ENCODE assay signal across 8 mouse cellular contexts in genomic region chr14:28505586-28506375, GRCm38 (mm10). TPM values are rescaled to one million over a fixed set of nuclear protein-coding genes. Genes with fewer than 3 reads are reported as not detected.
DNase-seq lines count a peak whose midpoint lies in the region; ATAC-seq and TF ChIP-seq lines count a peak whose summit lies in the region.

No protein-coding gene starts in this region.

- H3K36me3 ChIP-seq in C2C12 (ENCODE audit: control insufficient read depth, insufficient read depth), result no peaks in the 10 kb centered on the region
- no peaks in the 10 kb centered on the region for H3K36me3 ChIP-seq in embryonic facial prominence, embryonic 11.5 days (replicated peaks; ENCODE audit: control insufficient read depth, insufficient read depth, low read depth, low read length)
- no peaks in the 10 kb centered on the region for H3K36me3 ChIP-seq in myocyte (ENCODE audit: control insufficient read depth, insufficient read depth)

- no peaks in the 10 kb centered on the region for H3K9me3 ChIP-seq in embryonic facial prominence, embryonic 11.5 days (replicated peaks; ENCODE audit: control insufficient read depth, low read length)

- no peak overlapping the region for H3ac ChIP-seq in C2C12 (ENCODE audit: control insufficient read depth, insufficient read length, low read depth)
- H3ac ChIP-seq in myocyte (ENCODE audit: control insufficient read depth, insufficient read length), result no peak overlapping the region

- 1% methylated on average over 62 of the region's 62 CpGs for WGBS in cerebellum, adult 2 months
- under 1% methylated on average over 62 of the region's 62 CpGs for WGBS in embryonic facial prominence, embryonic 11.5 days

- no peaks in the 10 kb centered on the region for H3K79me3 ChIP-seq in C2C12 (ENCODE audit: low read depth)

- H3K27me3 ChIP-seq in cerebellum, adult 2 months (ENCODE audit: control insufficient read depth, insufficient read depth, low read length), result peaks cover 8% of the 10 kb centered on the region; the same call in 1 of the 2 replicates
- H3K27me3 ChIP-seq in C2C12 (ENCODE audit: control insufficient read depth, insufficient read depth, insufficient read length) (peaks cover 28% of the 10 kb centered on the region), myocyte (ENCODE audit: control insufficient read depth, insufficient read depth, insufficient read length) (peaks cover 25% of the 10 kb centered on the region)
- no peaks in the 10 kb centered on the region for H3K27me3 ChIP-seq in embryonic facial prominence, embryonic 11.5 days (ENCODE audit: control insufficient read depth, insufficient read depth, low read length)

- H3K79me2 ChIP-seq in C2C12 (ENCODE audit: control insufficient read depth, insufficient read depth) (no peaks in the 10 kb centered on the region), myocyte (ENCODE audit: control insufficient read depth, insufficient read depth) (no peaks in the 10 kb centered on the region)

- peak; percentile 27; the same call in 1 of the 2 replicates for ATAC-seq in embryonic facial prominence, embryonic 11.5 days (replicated peaks; ENCODE audit: insufficient number of reproducible peaks, low FRiP score, low TSS enrichment, low read depth)

- H3K9ac ChIP-seq in embryonic facial prominence, embryonic 11.5 days (replicated peaks; ENCODE audit: low read length), result peak overlapping the region; percentile 94

- H3K4me2 ChIP-seq in embryonic facial prominence, embryonic 11.5 days (ENCODE audit: low read depth, low read length), result peak overlapping the region; percentile 82
- H3K4me2 ChIP-seq in myocyte (ENCODE audit: low read depth), result peak overlapping the region; percentile 56

- intact Hi-C loops in heart, postnatal 14 days (cut with DNase I), result loop anchor here (2.0 to 5.0 kb wide), 6 partner anchors 223 to 697 kb away; no protein-coding TSS in a partner anchor
- intact Hi-C loops in left cerebral cortex, postnatal 4 days (cut with DNase I), result loop anchor here (5.0 to 10.0 kb wide), 6 partner anchors 221 to 937 kb away; no protein-coding TSS in a partner anchor

- no peak overlapping the region for H3K27ac ChIP-seq in cerebellum, adult 2 months (ENCODE audit: insufficient read depth, low read length)
- peak overlapping the region; percentile 96 for H3K27ac ChIP-seq in embryonic facial prominence, embryonic 11.5 days (replicated peaks; ENCODE audit: low read depth, low read length)

- no peak for TF ChIP-seq POLR2A in cerebellum, adult 2 months (IDR thresholded peaks at IDR 0.05; ENCODE audit: borderline replicate concordance, insufficient read depth, low read length)
- no peak for TF ChIP-seq POLR2A in myocyte (IDR thresholded peaks at IDR 0.05; ENCODE audit: insufficient read length, low read depth)

- TF ChIP-seq CTCF in cerebellum, adult 2 months (IDR thresholded peaks at IDR 0.05; ENCODE audit: borderline replicate concordance, insufficient read depth, low read depth, low read length), result no peak
- no peak for TF ChIP-seq CTCF in C2C12 (IDR thresholded peaks at IDR 0.05; ENCODE audit: control insufficient read depth, insufficient read depth, insufficient read length)

- DNase-seq in cerebellum, adult 2 months, result peak; percentile 21 to 26
- DNase-seq in cerebellum, adult 8-10 months, result no peak
- peak; percentile 68 for DNase-seq in embryonic facial prominence, embryonic 11.5 days (ENCODE audit: low spot score)
- DNase-seq in heart, postnatal 14 days, result peak; percentile 41 to 51
- DNase-seq in left cerebral cortex, postnatal 4 days, result peak; percentile 58
- DNase-seq in B cell, adult 2 months, result no peak

- H3K4me1 ChIP-seq in cerebellum, adult 2 months (ENCODE audit: control insufficient read depth, insufficient read depth, low read length), result peaks cover 6% of the 10 kb centered on the region; the same call in 1 of the 2 replicates
- H3K4me1 ChIP-seq in embryonic facial prominence, embryonic 11.5 days (ENCODE audit: control insufficient read depth, insufficient read depth, low read length), result peaks cover 2% of the 10 kb centered on the region

- H3K4me3 ChIP-seq in cerebellum, adult 2 months (replicated peaks; ENCODE audit: insufficient read depth, low read depth, low read length), result peak overlapping the region; percentile 62
- H3K4me3 ChIP-seq in C2C12 (ENCODE audit: insufficient read depth, poor library complexity, severe bottlenecking), result peak overlapping the region; percentile 6
- peak overlapping the region; percentile 79 for H3K4me3 ChIP-seq in embryonic facial prominence, embryonic 11.5 days (ENCODE audit: low read depth, low read length)
- H3K4me3 ChIP-seq in myocyte, result peak overlapping the region; percentile 20

TF ChIP-seq in C2C12, 6 proteins besides CTCF, POLR2A, EP300 and RAD21:
- TF ChIP-seq CEBPB (IDR thresholded peaks at IDR 0.05; ENCODE audit: low read depth) (no peak), FOSL1 (IDR thresholded peaks at IDR 0.05; ENCODE audit: insufficient read depth, low read length, poor library complexity, severe bottlenecking) (no peak), MYOD1 (IDR thresholded peaks at IDR 0.05; ENCODE audit: control insufficient read depth, insufficient read length, low read depth) (no peak), MAX (IDR thresholded peaks at IDR 0.05) (no peak), MYOG (IDR thresholded peaks at IDR 0.05; ENCODE audit: control insufficient read depth, extremely low read depth, insufficient read length) (no peak), USF1 (IDR thresholded peaks at IDR 0.05; ENCODE audit: low read depth) (no peak)

TF ChIP-seq in myocyte, 11 proteins besides CTCF, POLR2A, EP300 and RAD21:
- TF ChIP-seq TCF3 (IDR thresholded peaks at IDR 0.05; ENCODE audit: insufficient read length, low read depth), result no peak
- TF ChIP-seq USF1 (IDR thresholded peaks at IDR 0.05; ENCODE audit: low read depth), result no peak
- TF ChIP-seq TCF12 (IDR thresholded peaks at IDR 0.05; ENCODE audit: insufficient read depth, poor library complexity, severe bottlenecking), result no peak
- TF ChIP-seq REST (IDR thresholded peaks at IDR 0.05; ENCODE audit: insufficient read depth, insufficient read length), result no peak
- no peak for TF ChIP-seq MYOD1 (IDR thresholded peaks at IDR 0.05; ENCODE audit: control insufficient read depth in 1 of 3, insufficient read length in 2 of 3, low read depth in 2 of 3)
- no peak for TF ChIP-seq E2F4 (IDR thresholded peaks at IDR 0.05; ENCODE audit: insufficient read depth)
- TF ChIP-seq SRF (IDR thresholded peaks at IDR 0.05; ENCODE audit: control insufficient read depth, insufficient read length, low read depth), result no peak
- TF ChIP-seq CEBPB (IDR thresholded peaks at IDR 0.05; ENCODE audit: insufficient read depth, poor library complexity, severe bottlenecking), result no peak

RNA-seq across cellular contexts. Expression of gene Wnt5a, which starts 1.2 kb away (rescaled TPM):
- polyA plus RNA-seq in cerebellum, adult 2 months (2012; rRNA removed), result 3.8 and 4.5 TPM in 2 replicates
- polyA plus RNA-seq in C2C12 (2012; fragmentation: generic; extraction: Trizol) (0.11 TPM), myocyte (2012; fragmentation: generic; extraction: Trizol) (1.3 TPM)
- polyA plus RNA-seq in embryonic facial prominence, embryonic 11.5 days (2014; fragmentation: Nextera tagmentation; extraction: Ambion mirVana), result 66.6 and 67.4 TPM in 2 replicates
- 10 to 100 TPM; 11.4 to 12.4 TPM for total RNA-seq in heart, postnatal 14 days (2021)
- 10 to 100 TPM in 1 of 2 experiments, 1 to 10 TPM in 1; 8.7 to 13.1 TPM for total RNA-seq in left cerebral cortex, postnatal 4 days (2021)

Comparison
In these comparisons a context has a peak if more than half of its experiments do, and no peak if none do; other contexts are left out.
1. DNase-seq: peak in cerebellum, adult 2 months (2 of 2), embryonic facial prominence, embryonic 11.5 days (single experiment), heart, postnatal 14 days (2 of 2) and left cerebral cortex, postnatal 4 days (single experiment); none in cerebellum, adult 8-10 months (single experiment) and B cell, adult 2 months (0 of 2).
2. H3K4me3 ChIP-seq: peak in every context shown above with its lines; median percentile 79 in embryonic facial prominence, embryonic 11.5 days; 62 in cerebellum, adult 2 months; 20 in myocyte; 6 in C2C12.
3. RNA of gene Wnt5a, which starts 1.2 kb away (polyA plus RNA-seq): 66.6 to 67.4 TPM in embryonic facial prominence, embryonic 11.5 days; 3.8 to 4.5 TPM in cerebellum, adult 2 months, 1.3 TPM in myocyte (single experiment) and 0.11 TPM in C2C12 (single experiment); every median in the first group is over 10 times any median in the second.